Mouse (Mus musculus) limb, embryonic 14.5 days (tissue): Measurements from ENCODE around the gene Ankrd6. TPM values are rescaled to one million over a fixed set of nuclear protein-coding genes. Genes with fewer than 3 reads are reported as not detected.

Experiments used
- ATAC-seq: fragments of 200-750 bp; cut with Nextera tagmentation; 2 replicates; pipeline ENCODE4 v1.8.0; 2017; ENCODE audit warnings: low read depth, moderate number of reproducible peaks, moderate TSS enrichment; ENCODE audit not compliant: low FRiP score
- DNase-seq: peaks from one replicate; pipeline ENCODE4 v3.0.0-alpha.2; 2015; ENCODE audit warnings: low spot score
- H3K27ac ChIP-seq: fragments of 300-500 bp; sonication (generic); replicated peaks from 2 replicates; pipeline ENCODE4 v1.5.1; 2014; ENCODE audit warnings: low read depth, mild to moderate bottlenecking, low read length, moderate library complexity, mixed read lengths
- H3K27me3 ChIP-seq: fragments of 300-500 bp; sonication (generic); 2 replicates; pipeline ENCODE4 v1.6.1; 2014; ENCODE audit warnings: low read length, mixed read lengths; ENCODE audit not compliant: control insufficient read depth, insufficient read depth
- H3K36me3 ChIP-seq: fragments of 300-500 bp; sonication (generic); 2 replicates; pipeline ENCODE4 v1.6.1; 2014; ENCODE audit warnings: mild to moderate bottlenecking, low read length, moderate library complexity, mixed read lengths; ENCODE audit not compliant: control insufficient read depth, insufficient read depth
- H3K4me1 ChIP-seq: fragments of 300-500 bp; sonication (generic); 2 replicates; pipeline ENCODE4 v1.6.1; 2014; ENCODE audit warnings: antibody characterized with exemption, low read length, mixed read lengths; ENCODE audit not compliant: control insufficient read depth, insufficient read depth
- H3K4me2 ChIP-seq: fragments of 300-500 bp; sonication (generic); replicated peaks from 2 replicates; pipeline ENCODE4 v1.6.1; 2014; ENCODE audit warnings: low read depth, mild to moderate bottlenecking, low read length, moderate library complexity; ENCODE audit not compliant: severe bottlenecking
- H3K4me3 ChIP-seq: fragments of 300-500 bp; sonication (generic); replicated peaks from 2 replicates; pipeline ENCODE4 v1.5.1; 2014; ENCODE audit warnings: low read length
- H3K9ac ChIP-seq: fragments of 300-500 bp; sonication (generic); 2 replicates; pipeline ENCODE4 v1.6.1; 2014; ENCODE audit warnings: mild to moderate bottlenecking, low read depth, low read length, moderate library complexity; ENCODE audit not compliant: severe bottlenecking
- H3K9me3 ChIP-seq: fragments of 300-500 bp; sonication (generic); 2 replicates; pipeline ENCODE4 v1.6.1; 2016; ENCODE audit warnings: low read length; ENCODE audit not compliant: control insufficient read depth
- POLR2A ChIP-seq: fragments of 200-500 bp; IDR thresholded peaks from 2 replicates; pipeline ENCODE4 v1.8.0; 2012; ENCODE audit warnings: inconsistent platforms, mild to moderate bottlenecking, moderate library complexity, borderline replicate concordance; ENCODE audit not compliant: insufficient read depth, insufficient read length; ENCODE audit errors: extremely low read depth
- WGBS: fragments of 180-500 bp; shearing (Covaris S2); extraction: QIAGEN DNeasy Blood & Tissue Kit; methylation state at CpG from one replicate; pipeline ENCODE4 v1.1.7; 2014; 5-methylcytosine and 5-hydroxymethylcytosine counted together
- polyA plus RNA-seq, 2 experiments: library from polyadenylated mRNA; depleted of rRNA in 1 of 2; stranded (reverse) in 1 of 2; unstranded in 1 of 2; fragments of >200 nt; fragmentation: Nextera tagmentation in 1 of 2; extraction: Ambion mirVana in 1 of 2; gene quantifications; 2 replicates each; pipeline versions ENCODE4 v1.2.1 to v1.2.3; 2012 to 2014

The Ankrd6 gene
- polyA plus RNA-seq, 2 experiments = 4.9 to 10.9 TPM

DNA sequence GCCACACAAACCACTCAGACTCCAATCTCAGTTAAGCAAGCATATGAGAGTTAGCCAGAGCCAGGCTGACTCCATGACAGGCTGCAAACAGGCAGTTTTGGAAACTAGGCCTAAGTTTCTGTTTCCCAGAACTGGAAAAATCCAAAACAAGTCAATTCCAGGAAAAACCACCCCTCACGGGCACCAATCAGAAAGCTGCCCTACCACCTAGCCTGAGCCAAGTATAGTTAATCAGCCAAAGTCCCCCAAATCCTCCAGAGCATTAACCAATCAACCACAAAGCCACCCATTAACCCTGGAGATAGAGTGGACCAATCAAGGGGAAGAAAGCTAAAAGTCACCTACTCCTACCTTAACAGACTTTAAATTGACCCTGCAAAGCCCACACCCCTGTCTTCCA is 163.5 kb downstream of the Ankrd6 start:
- no peak for TF ChIP-seq POLR2A
- Histone ChIP-seq H3K27me3 (no peaks in the 10 kb centered on the region), H3K4me3 (no peak overlapping the region), H3K9me3 (no peaks in the 10 kb centered on the region), H3K4me2 (no peak overlapping the region), H3K36me3 (no peaks in the 10 kb centered on the region), H3K27ac (no peak overlapping the region), H3K4me1 (no peaks in the 10 kb centered on the region), H3K9ac (no peak overlapping the region)
- WGBS = 85% methylated on average over 1 of the region's 1 CpGs
- DNase-seq (no peak), ATAC-seq (no peak)

DNA sequence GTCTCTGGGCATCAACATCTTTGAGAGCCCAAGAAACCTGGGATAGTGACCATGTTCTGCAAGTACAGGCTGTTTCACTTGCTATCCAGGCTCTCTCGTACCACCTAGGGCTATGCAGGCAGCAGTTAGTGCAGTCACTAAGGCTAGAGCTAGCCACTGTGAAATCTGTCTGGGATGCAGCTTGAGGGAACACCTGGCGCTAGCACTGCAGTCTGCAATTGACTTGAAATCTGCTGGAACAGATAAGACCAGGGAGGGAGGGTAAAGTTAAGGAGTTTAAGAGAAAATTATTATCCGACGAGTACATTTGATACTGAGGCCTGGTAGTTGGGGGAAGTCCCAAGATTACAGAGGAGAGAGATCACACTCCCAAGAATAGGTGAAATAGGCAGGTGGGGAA is 170.6 kb downstream of the Ankrd6 start:
- no peak overlapping the region for H3K4me3 ChIP-seq
- no peak for TF ChIP-seq POLR2A
- WGBS = 93% methylated on average over 4 of the region's 4 CpGs
- peaks cover 11% of the 10 kb centered on the region for H3K36me3 ChIP-seq
- DNase-seq = no peak
- H3K4me1 ChIP-seq = no peaks in the 10 kb centered on the region
- no peak overlapping the region for H3K4me2 ChIP-seq
- no peak overlapping the region for H3K9ac ChIP-seq
- H3K27ac ChIP-seq = no peak overlapping the region
- no peaks in the 10 kb centered on the region for H3K27me3 ChIP-seq
- ATAC-seq = no peak
- H3K9me3 ChIP-seq = no peaks in the 10 kb centered on the region

DNA sequence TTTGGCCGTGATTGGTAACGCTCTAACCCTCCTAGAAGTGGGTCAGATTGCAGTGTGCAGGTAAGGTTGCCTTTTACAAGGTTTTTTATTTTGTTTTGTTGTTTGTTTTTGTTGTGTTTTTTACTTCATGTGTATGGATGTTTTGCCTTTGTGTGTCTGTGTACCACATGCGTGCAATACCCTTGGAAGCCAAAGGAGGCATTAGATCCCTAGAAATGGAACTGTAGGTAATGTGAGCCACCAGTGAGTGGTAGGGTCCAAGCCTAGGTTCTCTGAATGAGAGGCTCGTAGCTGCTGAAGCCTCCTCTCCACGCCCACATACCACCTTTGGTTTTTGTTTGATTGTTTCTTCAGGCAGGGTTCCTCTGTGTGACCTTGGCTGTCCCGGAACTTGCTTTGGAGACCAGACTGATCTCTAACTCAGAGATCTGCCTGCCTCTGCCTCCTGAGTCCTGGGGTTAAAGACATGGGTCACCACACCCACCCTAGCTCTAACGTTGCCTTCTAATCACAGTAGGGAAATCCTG is 180.3 kb downstream of the Ankrd6 start:
- Histone ChIP-seq H3K27me3 (no peaks in the 10 kb centered on the region), H3K27ac (no peak overlapping the region), H3K4me1 (no peaks in the 10 kb centered on the region), H3K4me2 (no peak overlapping the region), H3K9me3 (no peaks in the 10 kb centered on the region), H3K36me3 (peaks cover 61% of the 10 kb centered on the region), H3K4me3 (no peak overlapping the region), H3K9ac (no peak overlapping the region)
- DNase-seq = no peak
- 94% methylated on average over 7 of the region's 7 CpGs for WGBS
- ATAC-seq = no peak
- no peak for TF ChIP-seq POLR2A

GRCm38 (mm10) chr4:32768046-32768445 is 182.6 kb downstream of the Ankrd6 start:
- Histone ChIP-seq H3K27ac (no peak overlapping the region), H3K27me3 (no peaks in the 10 kb centered on the region), H3K4me3 (no peak overlapping the region), H3K9ac (no peak overlapping the region), H3K9me3 (no peaks in the 10 kb centered on the region), H3K4me2 (no peak overlapping the region), H3K36me3 (peaks cover 54% of the 10 kb centered on the region), H3K4me1 (no peaks in the 10 kb centered on the region)
- TF ChIP-seq POLR2A = no peak
- WGBS = 93% methylated on average over 10 of the region's 10 CpGs
- ATAC-seq (no peak), DNase-seq (no peak)

GRCm38 (mm10) chr4:32767471-32767870 is 183.2 kb downstream of the Ankrd6 start:
- H3K4me3 ChIP-seq = no peak overlapping the region
- no peak overlapping the region for H3K4me2 ChIP-seq
- ATAC-seq (no peak), DNase-seq (no peak)
- H3K9me3 ChIP-seq = no peaks in the 10 kb centered on the region
- no peak for TF ChIP-seq POLR2A
- no peaks in the 10 kb centered on the region for H3K4me1 ChIP-seq
- WGBS = 88% methylated on average over 7 of the region's 7 CpGs
- no peak overlapping the region for H3K27ac ChIP-seq
- peaks cover 54% of the 10 kb centered on the region for H3K36me3 ChIP-seq
- no peak overlapping the region for H3K9ac ChIP-seq
- H3K27me3 ChIP-seq = no peaks in the 10 kb centered on the region

GRCm38 (mm10) chr4:32757430-32757829 is 193.2 kb downstream of the Ankrd6 start:
- no peak for DNase-seq
- no peak for ATAC-seq
- Histone ChIP-seq H3K9ac (no peak overlapping the region), H3K9me3 (no peaks in the 10 kb centered on the region), H3K27ac (no peak overlapping the region), H3K4me2 (no peak overlapping the region), H3K27me3 (no peaks in the 10 kb centered on the region), H3K4me1 (no peaks in the 10 kb centered on the region), H3K4me3 (no peak overlapping the region), H3K36me3 (peaks cover 76% of the 10 kb centered on the region)
- TF ChIP-seq POLR2A = no peak
- 96% methylated on average over 2 of the region's 2 CpGs for WGBS

Other genes starting within 250 kb of the Ankrd6 start
- 49.7 and 86.0 TPM in 2 replicates for gene Lyrm2, start 150.6 kb downstream of the Ankrd6 start, polyA plus RNA-seq (2012; rRNA removed)
- 94.8 and 104 TPM in 2 replicates for gene Lyrm2, start 150.6 kb downstream of the Ankrd6 start, polyA plus RNA-seq (2014; fragmentation: Nextera tagmentation; extraction: Ambion mirVana)
- gene Rragd, start 32.2 kb upstream of the Ankrd6 start, polyA plus RNA-seq (2012; rRNA removed) = 11.8 and 12.3 TPM in 2 replicates
- 13.1 and 15.0 TPM in 2 replicates for gene Rragd, start 32.2 kb upstream of the Ankrd6 start, polyA plus RNA-seq (2014; fragmentation: Nextera tagmentation; extraction: Ambion mirVana)
- 26.6 TPM in 2 replicates for gene Ube2j1, start 80.6 kb upstream of the Ankrd6 start, polyA plus RNA-seq (2012; rRNA removed)
- gene Ube2j1, start 80.6 kb upstream of the Ankrd6 start, polyA plus RNA-seq (2014; fragmentation: Nextera tagmentation; extraction: Ambion mirVana) = 38.0 and 41.4 TPM in 2 replicates
- gene Gabrr2, start 112.2 kb upstream of the Ankrd6 start, polyA plus RNA-seq (2012; rRNA removed) = 0.54 and 0.88 TPM in 2 replicates
- gene Gabrr2, start 112.2 kb upstream of the Ankrd6 start, polyA plus RNA-seq (2014; fragmentation: Nextera tagmentation; extraction: Ambion mirVana) = 0.57 and 0.78 TPM in 2 replicates
- 0.04 TPM in 1 of 2 replicates, not detected in the other for gene Gabrr1, start 181.7 kb upstream of the Ankrd6 start, polyA plus RNA-seq (2012; rRNA removed)
- gene Gabrr1, start 181.7 kb upstream of the Ankrd6 start, polyA plus RNA-seq (2014; fragmentation: Nextera tagmentation; extraction: Ambion mirVana) = not detected in 2 replicates
- gene Pm20d2, start 238.9 kb upstream of the Ankrd6 start, polyA plus RNA-seq (2012; rRNA removed) = 2.3 and 3.3 TPM in 2 replicates
- 1.6 and 2.5 TPM in 2 replicates for gene Pm20d2, start 238.9 kb upstream of the Ankrd6 start, polyA plus RNA-seq (2014; fragmentation: Nextera tagmentation; extraction: Ambion mirVana)